ENCODE assay signal across 22 mouse cellular contexts in genomic region chr8:47971121-47971520, GRCm38 (mm10). TPM values are rescaled to one million over a fixed set of nuclear protein-coding genes. Genes with fewer than 3 reads are reported as not detected.
DNase-seq lines count a peak whose midpoint lies in the region; ATAC-seq and TF ChIP-seq lines count a peak whose summit lies in the region.
"Had no signal": no experiment of that assay in that cellular context is flagged by ENCODE, and none has a peak within 500 bp of the region (broad histone marks: within the 10 kb centered on the region; RNA-seq: fewer than 3 reads in every experiment).

No protein-coding gene starts in this region.

- intact Hi-C loops in heart, adult 2 months (cut with DNase I), result no loop called here

- peak overlapping the region; percentile 68 for H3K27ac ChIP-seq in heart, embryonic 11.5 days (ENCODE audit: low read depth, low read length)
- H3K27ac ChIP-seq in heart, embryonic 15.5 days, result peak overlapping the region; percentile 65
- no peak overlapping the region; the same call in none of the 2 replicates for H3K27ac ChIP-seq in heart, adult 2 months
- H3K27ac ChIP-seq in kidney, postnatal 0 days, result peak overlapping the region; percentile 82
- H3K27ac ChIP-seq: embryonic facial prominence, embryonic 15.5 days; forebrain, embryonic 10.5 days; gastrocnemius, adult 2 months; hindbrain, embryonic 10.5 days; hindbrain, embryonic 14.5 days; intestine, embryonic 15.5 days had no signal

- 78% methylated on average over 2 of the region's 2 CpGs for WGBS in heart, embryonic 11.5 days (ENCODE audit: insufficient replicate concordance)
- 70% methylated on average over 2 of the region's 2 CpGs for WGBS in heart, embryonic 15.5 days
- 65% methylated on average over 2 of the region's 2 CpGs for WGBS in heart, adult 2 months
- 32% methylated on average over 2 of the region's 2 CpGs for WGBS in kidney, postnatal 0 days

- no peak overlapping the region for H3K4me3 ChIP-seq in heart, embryonic 11.5 days (ENCODE audit: low read depth, low read length)
- H3K4me3 ChIP-seq in heart, embryonic 15.5 days, result no peak overlapping the region
- no peak overlapping the region for H3K4me3 ChIP-seq in heart, adult 2 months
- no peak overlapping the region for H3K4me3 ChIP-seq in kidney, postnatal 0 days (replicated peaks; ENCODE audit: low read depth, low read length)
- H3K4me3 ChIP-seq: embryonic facial prominence, embryonic 15.5 days; erythroblast, embryonic 14.5 days; forebrain, embryonic 10.5 days; hindbrain, embryonic 10.5 days; intestine, embryonic 15.5 days had no signal

- no peak for ATAC-seq in heart, embryonic 11.5 days (replicated peaks; ENCODE audit: insufficient number of reproducible peaks, low FRiP score, low TSS enrichment)
- no peak for ATAC-seq in heart, embryonic 15.5 days (replicated peaks; ENCODE audit: insufficient number of reproducible peaks, insufficient read depth, low FRiP score, low read depth)
- 0 out of 2 replicates have a peak, but pooled peaks have one; percentile 1 for ATAC-seq in kidney, postnatal 0 days (replicated peaks; ENCODE audit: low FRiP score, low read depth)
- ATAC-seq: forebrain, embryonic 14.5 days; intestine, embryonic 15.5 days had no signal

- peaks cover 30% of the 10 kb centered on the region for H3K4me1 ChIP-seq in heart, embryonic 11.5 days (ENCODE audit: control insufficient read depth, insufficient read depth, low read length)
- H3K4me1 ChIP-seq in heart, embryonic 15.5 days (replicated peaks), result peaks cover 40% of the 10 kb centered on the region
- H3K4me1 ChIP-seq in heart, adult 2 months (ENCODE audit: control insufficient read depth, insufficient read depth, low read length), result peaks cover 9% of the 10 kb centered on the region
- peaks cover 35% of the 10 kb centered on the region for H3K4me1 ChIP-seq in kidney, postnatal 0 days (replicated peaks; ENCODE audit: insufficient read depth, low read length)

- H3K36me3 ChIP-seq in heart, embryonic 11.5 days (ENCODE audit: control insufficient read depth, insufficient read depth, low read length), result no peaks in the 10 kb centered on the region; the same call in 1 of the 2 replicates
- H3K36me3 ChIP-seq in heart, embryonic 15.5 days, result no peaks in the 10 kb centered on the region
- H3K36me3 ChIP-seq in heart, adult 2 months (ENCODE audit: control insufficient read depth, insufficient read depth, low read length), result peaks cover 3% of the 10 kb centered on the region
- no peaks in the 10 kb centered on the region for H3K36me3 ChIP-seq in kidney, postnatal 0 days (ENCODE audit: insufficient read depth, low read length)
- H3K36me3 ChIP-seq: embryonic facial prominence, embryonic 15.5 days; hindbrain, embryonic 10.5 days; intestine, embryonic 15.5 days had no signal

- H3K9ac ChIP-seq in heart, embryonic 11.5 days (ENCODE audit: low read depth, low read length), result no peak overlapping the region
- no peak overlapping the region for H3K9ac ChIP-seq in heart, embryonic 15.5 days
- H3K9ac ChIP-seq in heart, adult 2 months (ENCODE audit: low read depth, low read length), result no peak overlapping the region
- H3K9ac ChIP-seq in kidney, postnatal 0 days (ENCODE audit: low read depth, low read length), result no peak overlapping the region
- H3K9ac ChIP-seq: embryonic facial prominence, embryonic 15.5 days; hindbrain, embryonic 14.5 days; intestine, embryonic 15.5 days had no signal

- no peaks in the 10 kb centered on the region for H3K9me3 ChIP-seq in heart, embryonic 11.5 days (replicated peaks; ENCODE audit: control insufficient read depth, low read length)
- no peaks in the 10 kb centered on the region for H3K9me3 ChIP-seq in heart, embryonic 15.5 days (replicated peaks)
- no peaks in the 10 kb centered on the region for H3K9me3 ChIP-seq in kidney, postnatal 0 days (replicated peaks; ENCODE audit: low read length)
- H3K9me3 ChIP-seq: embryonic facial prominence, embryonic 15.5 days; forebrain, embryonic 10.5 days; hindbrain, embryonic 10.5 days; intestine, embryonic 15.5 days had no signal

- no peaks in the 10 kb centered on the region for H3K27me3 ChIP-seq in heart, embryonic 11.5 days (ENCODE audit: control insufficient read depth, insufficient read depth, low read length)
- no peaks in the 10 kb centered on the region for H3K27me3 ChIP-seq in heart, embryonic 15.5 days
- no peaks in the 10 kb centered on the region for H3K27me3 ChIP-seq in heart, adult 2 months (ENCODE audit: control insufficient read depth, insufficient read depth, low read length)
- no peaks in the 10 kb centered on the region for H3K27me3 ChIP-seq in kidney, postnatal 0 days (ENCODE audit: insufficient read depth, low read length)
- H3K27me3 ChIP-seq: embryonic facial prominence, embryonic 15.5 days; intestine, embryonic 15.5 days had no signal

- TF ChIP-seq CTCF in heart, adult 2 months (IDR thresholded peaks at IDR 0.05), result no peak
- TF ChIP-seq CTCF in kidney, postnatal 0 days (IDR thresholded peaks at IDR 0.05; ENCODE audit: low read depth), result no peak

- H3K4me2 ChIP-seq in heart, embryonic 11.5 days, result no peak overlapping the region
- no peak overlapping the region for H3K4me2 ChIP-seq in heart, embryonic 15.5 days
- H3K4me2 ChIP-seq in kidney, postnatal 0 days (ENCODE audit: low read length), result peak overlapping the region; percentile 37; the same call in 1 of the 2 replicates
- H3K4me2 ChIP-seq: embryonic facial prominence, embryonic 15.5 days; hindbrain, embryonic 14.5 days; intestine, embryonic 15.5 days had no signal

- TF ChIP-seq EP300 in heart, adult 2 months (IDR thresholded peaks at IDR 0.05; ENCODE audit: insufficient read depth, low read depth, low read length), result no peak

- DNase-seq in heart, adult 9 months (ENCODE audit: low spot score in 2 of 2), result no peak
- no peak for DNase-seq in heart, adult 2 months
- DNase-seq in kidney, adult 9 months, result peak; percentile 82
- DNase-seq in kidney, postnatal 4 days, result no peak
- DNase-seq in kidney, postnatal 0 days (ENCODE audit: low spot score), result peak; percentile 40
- no peak for DNase-seq in kidney, adult 18-20 months
- DNase-seq: adrenal gland, postnatal 10 days; cerebellum, adult 11 months; cerebellum, adult 8-10 months; cerebellum, postnatal 14 days; embryo, embryonic 11 days; gastrocnemius, adult 2 months; gastrocnemius, postnatal 25 days had no signal

- peaks cover 10% of the 10 kb centered on the region for H3K79me2 ChIP-seq in heart, adult 2 months (replicated peaks; ENCODE audit: control insufficient read depth, insufficient read depth, low read length)

- no peak for TF ChIP-seq POLR2A in heart, adult 2 months (IDR thresholded peaks at IDR 0.05; ENCODE audit: insufficient read depth, low read depth, low read length)

RNA-seq across cellular contexts. Expression of gene Wwc2, which starts 19.6 kb away (rescaled TPM):
- 14.8 and 15.2 TPM in 2 replicates for polyA plus RNA-seq in heart, embryonic 11.5 days (2014; fragmentation: Nextera tagmentation; extraction: Ambion mirVana)
- 11.7 and 12.3 TPM in 2 replicates for polyA plus RNA-seq in heart, embryonic 15.5 days (2015; fragmentation: Nextera tagmentation; extraction: Ambion mirVana)
- 10 to 100 TPM; 25.2 to 26.9 TPM for total RNA-seq in heart, adult 2 months (2021)
- polyA plus RNA-seq in heart, adult 2 months (2012; rRNA removed), result 8.3 and 11.0 TPM in 2 replicates
- 18.3 and 19.5 TPM in 2 replicates for polyA plus RNA-seq in kidney, postnatal 0 days (2015; fragmentation: Nextera tagmentation; extraction: Ambion mirVana)

Comparison
In these comparisons a context has a peak if more than half of its experiments do, and no peak if none do; other contexts are left out.
1. DNase-seq: peak in kidney, adult 9 months (single experiment) and kidney, postnatal 0 days (single experiment); none in heart, adult 9 months (0 of 2), heart, adult 2 months (0 of 2), kidney, postnatal 4 days (0 of 2) and kidney, adult 18-20 months (single experiment).